Mouse (Mus musculus): ENCODE measurements around the gene Cdsn.
"Not testable (repeated sequence)": the region's sequence is repeated elsewhere in the genome, so short reads cannot be mapped to it uniquely, and the experiment has no call there.

Cdsn gene

DNA sequence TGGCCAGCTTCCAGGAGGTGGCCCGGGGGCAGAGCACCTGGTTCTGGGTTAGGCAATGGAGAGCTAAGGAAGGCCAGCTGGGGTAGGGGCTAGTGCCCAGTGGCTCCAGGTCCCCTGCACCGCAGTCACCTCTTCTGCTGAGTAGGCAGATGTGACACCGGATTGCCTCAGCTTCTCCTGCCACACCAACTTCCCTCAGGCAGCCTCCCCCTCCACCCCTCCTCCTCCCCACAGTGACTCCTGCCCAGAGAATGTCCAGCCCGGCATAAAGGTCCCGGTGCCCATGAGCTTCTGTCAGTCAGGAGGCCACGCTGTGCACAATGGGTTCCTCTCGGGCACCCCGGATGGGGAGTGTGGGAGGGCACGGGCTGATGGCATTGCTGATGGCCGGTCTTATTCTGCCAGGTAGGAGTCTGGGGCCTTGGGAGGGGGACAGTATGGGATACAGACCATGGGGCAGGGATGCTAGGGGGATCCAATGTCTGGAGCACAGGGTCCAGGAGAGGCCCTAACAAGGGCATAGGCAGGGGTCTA, at the start of gene Cdsn:
Cdsn (plus strand) TSS at position 248 of the 534 bp plus-strand sequence.
- DNase-seq = no peak

DNA sequence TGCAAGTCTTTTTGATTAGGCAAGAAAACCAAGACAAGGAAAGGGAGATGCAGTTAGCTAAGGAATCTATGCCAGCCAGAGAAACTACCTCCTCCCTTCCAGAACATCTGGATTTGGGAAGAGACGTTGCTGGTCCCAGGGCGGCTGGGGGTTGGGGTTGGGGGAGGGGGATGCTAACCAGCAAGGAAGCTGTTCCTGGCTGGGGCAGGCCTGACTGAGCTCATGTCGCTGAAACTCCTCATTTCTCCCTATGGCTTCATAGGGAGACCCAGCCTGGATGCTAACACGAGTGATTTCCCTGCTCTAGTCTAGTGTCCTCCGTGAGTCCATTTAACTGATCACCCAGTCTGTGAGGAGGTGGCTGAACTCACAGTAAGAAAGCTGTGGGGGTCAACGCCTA, 49.7 kb upstream of the Cdsn start:
- no peak for DNase-seq

DNA sequence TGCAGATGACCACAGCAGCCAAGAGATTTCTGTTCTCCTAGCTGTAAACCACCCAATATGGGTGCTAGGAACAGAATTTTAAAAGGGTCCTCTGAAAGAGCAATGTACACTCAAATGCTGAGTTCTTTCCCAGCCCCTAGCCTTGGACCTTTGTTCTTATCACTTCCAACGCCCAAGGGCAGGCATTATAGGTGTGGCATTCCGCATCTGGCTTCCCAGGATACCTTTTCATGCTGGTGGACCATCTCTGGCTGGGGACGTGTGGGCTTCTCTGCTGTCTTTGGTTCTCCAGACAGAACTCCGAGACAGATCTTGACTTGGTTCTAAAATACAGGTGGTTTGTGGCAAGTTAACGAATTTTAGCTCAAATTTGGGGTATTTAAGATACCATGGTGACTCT, 49.2 kb upstream of the Cdsn start:
- no peak for DNase-seq

DNA sequence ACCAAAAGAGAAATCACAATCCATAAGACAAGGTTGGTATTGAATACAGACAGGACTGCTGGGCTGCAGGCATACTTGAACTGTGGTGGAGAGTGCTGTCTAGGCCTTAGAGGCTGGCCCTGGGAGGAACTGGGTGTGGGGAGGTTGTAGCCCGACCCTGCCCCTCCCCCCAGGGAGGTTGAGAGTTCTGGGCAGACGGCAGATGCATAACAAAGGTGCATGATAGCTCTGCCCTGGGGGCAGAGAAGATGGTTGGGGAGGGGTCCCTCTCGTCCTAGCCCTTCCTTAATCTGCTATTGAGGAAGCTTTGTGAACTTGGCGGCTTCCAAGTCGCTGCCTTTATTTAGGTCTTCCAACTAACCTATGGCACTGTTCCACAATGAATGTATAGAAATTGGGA, 48.1 kb upstream of the Cdsn start:
- DNase-seq = no peak

DNA sequence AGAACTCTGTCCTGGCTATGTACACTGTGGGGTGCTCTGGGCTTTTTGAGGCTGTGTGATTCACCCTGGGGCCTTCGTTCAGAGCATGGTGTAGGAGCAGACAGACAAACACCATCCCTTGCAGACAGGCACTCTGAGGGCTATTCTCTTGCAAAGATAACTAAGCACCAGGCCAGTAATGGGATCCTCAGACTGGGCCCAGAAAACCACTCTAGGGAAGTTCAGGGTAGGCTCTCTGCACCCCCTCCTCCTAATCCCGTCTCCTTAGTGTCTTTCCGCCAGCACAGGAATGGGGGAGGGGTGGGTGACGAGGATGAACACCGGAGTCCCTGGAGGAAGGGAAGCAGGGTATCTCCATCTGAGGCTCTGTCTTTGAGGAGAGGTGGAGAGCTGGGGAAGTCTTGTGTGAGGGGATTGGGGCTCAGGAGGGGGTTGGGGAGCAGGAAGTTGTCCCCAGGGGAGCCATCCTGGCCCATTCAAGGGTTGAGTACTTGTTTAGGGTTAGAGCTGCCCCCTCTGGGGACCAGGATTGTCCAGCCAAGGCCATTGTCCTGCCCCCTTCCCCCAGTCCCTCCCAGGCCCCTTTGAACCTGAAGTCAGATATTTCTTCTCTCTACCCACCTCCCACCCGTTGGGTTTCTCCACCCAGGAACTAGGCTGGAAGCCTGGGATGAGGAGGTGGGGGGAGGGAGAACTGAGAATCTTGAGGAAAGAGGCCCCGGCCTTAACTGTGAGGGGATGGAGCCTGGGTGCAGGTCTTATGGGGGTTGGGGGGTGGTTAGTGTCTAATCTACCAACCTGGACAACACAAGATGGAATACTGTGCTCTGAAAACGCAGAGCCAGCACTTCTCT, 47.1 kb upstream of the Cdsn start:
- no peak for DNase-seq

DNA sequence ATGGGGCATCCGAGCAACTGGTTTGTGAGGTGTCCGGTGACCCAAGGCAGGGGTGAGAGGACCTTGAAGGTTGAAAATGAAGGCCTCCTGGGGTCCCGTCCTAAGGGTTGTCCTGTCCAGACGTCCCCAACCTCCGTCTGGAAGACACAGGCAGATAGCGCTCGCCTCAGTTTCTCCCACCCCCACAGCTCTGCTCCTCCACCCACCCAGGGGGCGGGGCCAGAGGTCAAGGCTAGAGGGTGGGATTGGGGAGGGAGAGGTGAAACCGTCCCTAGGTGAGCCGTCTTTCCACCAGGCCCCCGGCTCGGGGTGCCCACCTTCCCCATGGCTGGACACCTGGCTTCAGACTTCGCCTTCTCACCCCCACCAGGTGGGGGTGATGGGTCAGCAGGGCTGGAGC, 46.2 kb upstream of the Cdsn start, which contains the start of gene Pou5f1:
Pou5f1 (plus strand) TSS at position 243 of the 400 bp plus-strand sequence.
- no peak for DNase-seq

DNA sequence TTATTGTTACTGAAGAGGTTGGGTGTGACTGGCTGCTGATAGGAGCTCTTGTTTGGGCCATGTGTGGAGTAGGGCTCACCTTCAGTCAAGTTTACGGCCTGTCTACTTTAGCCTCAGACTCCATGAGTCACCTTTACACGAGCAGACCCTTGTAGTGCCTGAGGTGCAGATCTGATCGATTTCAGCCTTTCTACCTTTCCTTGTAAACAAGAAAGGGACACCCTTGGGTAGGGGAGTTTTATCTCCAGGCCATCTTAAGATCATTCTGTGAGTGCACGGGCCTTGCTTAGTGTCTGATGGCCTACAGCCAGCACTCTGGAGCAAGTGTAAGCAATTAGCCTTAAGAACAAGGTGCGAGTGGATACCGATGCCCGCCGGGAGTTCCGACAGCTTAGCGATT, 45.0 kb upstream of the Cdsn start:
- DNase-seq = no peak

DNA sequence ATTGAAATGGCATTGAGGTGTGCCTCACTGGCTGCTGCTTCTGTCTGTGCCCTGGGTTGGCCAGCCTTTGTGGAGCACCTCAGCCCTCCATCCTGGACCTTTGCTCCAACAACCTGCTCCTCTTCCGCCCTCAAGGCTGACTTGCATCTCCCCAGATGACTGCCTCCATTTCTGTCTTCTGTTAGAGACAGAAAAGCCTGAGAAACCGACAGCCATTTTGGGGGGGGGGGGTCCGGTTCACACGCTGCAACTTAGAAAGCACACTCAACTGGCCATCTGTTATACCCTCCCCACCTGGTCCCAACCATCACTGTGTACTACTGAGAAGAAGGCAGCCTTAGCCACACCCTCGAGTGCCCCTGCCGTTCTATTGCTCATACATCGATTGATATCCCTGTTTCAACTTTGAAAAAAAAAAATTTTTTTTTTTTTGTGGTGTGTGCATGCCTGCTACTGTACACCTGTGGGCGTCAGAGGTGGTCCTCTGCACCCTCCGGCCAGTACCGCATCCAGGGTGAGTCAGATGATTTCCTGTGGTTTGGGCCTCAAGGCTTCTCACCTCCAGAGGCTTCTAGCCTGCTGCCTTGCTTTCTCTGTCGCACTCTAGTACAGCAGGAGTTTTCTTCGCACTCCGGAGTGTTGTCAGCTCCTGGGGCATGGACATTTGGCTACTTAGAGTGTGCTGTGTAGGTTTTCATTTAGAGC, 44.2 kb upstream of the Cdsn start:
- no peak for DNase-seq

DNA sequence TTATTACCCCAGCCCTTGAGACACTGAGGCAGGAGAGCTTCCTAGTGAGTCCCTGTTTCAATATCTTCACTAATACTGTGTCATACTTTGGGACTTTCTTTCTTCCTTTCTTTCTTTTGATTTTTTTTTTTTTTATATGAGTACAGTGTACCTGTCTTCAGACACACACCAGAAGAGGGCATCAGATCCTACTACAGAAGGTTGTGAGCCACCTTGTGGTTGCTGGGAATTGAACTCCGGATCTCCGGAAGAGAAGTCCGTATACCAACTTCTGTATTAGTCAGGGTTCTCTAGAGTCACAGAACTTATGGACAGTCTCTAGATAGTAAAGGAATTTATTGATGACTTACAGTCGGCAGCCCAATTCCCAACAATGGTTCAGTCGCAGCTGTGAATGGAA, 43.6 kb upstream of the Cdsn start:
- DNase-seq = not testable (repeated sequence)

DNA sequence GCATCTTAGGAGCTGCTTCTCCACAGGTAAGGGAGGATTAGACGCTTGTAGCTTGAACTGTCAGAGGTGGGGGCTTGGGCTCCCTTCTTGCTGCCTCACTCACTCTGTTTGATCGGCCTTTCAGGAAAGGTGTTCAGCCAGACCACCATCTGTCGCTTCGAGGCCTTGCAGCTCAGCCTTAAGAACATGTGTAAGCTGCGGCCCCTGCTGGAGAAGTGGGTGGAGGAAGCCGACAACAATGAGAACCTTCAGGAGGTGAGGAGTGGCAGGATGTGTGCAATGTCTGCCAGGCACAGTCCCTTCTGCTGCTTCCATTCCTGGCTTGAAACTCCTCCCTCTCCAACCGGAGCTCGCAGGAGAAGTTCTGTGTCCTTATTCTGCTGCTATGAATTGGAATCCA, 42.6 kb upstream of the Cdsn start:
- DNase-seq = peak; percentile 83

DNA sequence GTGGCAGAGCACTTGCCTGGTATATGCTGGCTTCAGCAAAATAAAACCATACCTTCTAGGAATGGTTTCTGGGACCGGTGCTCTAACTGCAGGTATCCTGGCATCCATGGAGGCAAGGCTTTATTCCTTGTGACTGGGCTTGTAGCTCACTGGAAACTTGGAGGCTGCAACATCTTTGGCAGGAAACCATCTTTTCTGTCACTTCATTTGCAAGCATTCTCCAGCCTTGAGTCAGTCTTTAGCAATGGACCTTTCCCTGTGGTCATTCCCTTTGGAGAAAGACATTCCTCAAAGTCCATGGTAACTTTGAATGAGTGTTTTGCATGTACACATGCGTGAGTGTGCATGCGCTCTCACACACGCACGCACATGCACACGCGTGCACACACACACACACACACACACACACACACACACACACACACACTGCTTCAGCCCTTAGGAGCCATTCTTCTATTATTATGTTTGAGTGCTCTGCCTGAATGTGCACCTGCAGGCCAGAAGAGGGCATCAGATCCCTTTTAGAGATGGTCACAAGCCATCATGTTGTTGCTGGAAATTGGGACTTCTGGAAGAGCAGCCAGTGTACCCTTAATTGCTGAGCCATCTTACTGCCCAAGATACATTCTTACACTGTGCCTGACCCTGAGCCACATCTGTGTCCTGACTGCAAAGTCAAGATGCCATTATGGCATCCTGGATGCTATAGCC, 38.9 kb upstream of the Cdsn start:
- DNase-seq = no peak

DNA sequence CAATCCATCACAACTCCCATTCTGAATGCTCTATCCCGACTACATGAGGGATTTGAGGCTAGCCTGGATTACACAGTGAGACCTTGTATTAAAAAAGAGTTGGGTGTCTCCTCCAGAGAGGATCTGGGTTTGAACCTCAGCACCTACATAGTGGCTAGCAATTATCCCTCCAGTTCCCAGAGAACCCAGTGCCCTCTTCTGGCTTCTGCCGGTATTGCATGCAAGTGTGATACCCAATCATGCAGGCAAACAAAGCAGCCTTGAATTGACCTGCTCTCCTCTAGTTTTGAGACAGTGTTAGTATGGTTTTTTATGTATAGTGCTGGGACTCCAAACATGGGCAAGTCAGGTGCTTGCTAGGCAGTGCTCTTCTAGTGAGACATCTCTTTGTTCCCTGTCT, 38.0 kb upstream of the Cdsn start:
- DNase-seq = peak; percentile 93

DNA sequence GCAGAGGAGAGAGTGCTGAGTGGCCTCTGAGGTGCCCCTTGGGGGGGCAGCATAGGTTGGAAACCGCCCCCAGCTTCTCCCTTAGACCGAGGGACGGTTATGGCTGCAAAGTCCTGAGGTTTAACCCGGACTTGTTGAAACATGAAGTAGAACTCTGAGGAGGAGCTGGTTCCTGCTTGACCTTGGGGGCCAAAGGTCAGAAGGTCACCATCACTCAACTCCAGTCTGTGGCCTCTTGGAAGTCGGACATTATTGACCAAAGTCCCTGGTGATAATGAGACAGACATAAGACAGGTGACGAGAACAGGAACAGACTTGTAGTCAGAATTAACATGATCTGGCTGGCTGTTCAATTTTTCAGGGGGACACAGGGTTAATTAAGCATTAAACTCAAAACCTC, 37.2 kb upstream of the Cdsn start:
- no peak for DNase-seq

DNA sequence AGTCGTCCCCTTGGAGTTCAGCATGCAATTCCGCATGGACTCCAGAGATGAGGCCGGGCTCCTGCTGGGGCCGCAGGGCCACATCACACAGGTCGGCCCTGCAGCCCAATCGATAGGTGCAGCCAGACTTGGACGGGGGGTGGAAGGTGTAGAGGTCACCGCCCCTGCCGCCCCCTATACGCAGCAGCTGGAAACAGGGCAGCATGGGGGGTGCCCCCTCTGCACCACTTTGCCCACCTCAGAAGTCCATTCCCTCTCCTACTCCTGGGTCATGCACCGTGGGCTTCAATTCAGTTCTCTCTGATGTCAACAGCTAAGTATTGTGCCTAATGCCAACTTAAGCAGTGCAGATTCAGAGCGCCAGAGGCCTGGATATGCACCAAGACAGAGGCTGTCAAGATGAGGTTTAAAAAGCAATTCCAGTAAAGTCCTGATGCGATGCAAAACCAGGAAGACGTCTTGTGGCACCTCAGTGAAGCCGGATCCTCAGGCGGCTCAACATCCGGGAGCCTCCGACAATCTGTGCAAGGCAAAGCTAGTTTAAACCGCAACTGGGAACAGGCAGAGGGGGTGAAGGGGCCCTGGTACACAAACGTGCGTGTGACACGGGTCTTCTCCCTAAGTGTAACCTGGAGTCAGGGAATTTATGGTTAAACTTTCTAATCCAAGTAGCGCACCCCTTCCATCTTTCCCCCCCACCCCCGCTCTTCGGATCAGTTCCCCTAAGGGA, 35.9 kb upstream of the Cdsn start:
- DNase-seq = peak; percentile 59

DNA sequence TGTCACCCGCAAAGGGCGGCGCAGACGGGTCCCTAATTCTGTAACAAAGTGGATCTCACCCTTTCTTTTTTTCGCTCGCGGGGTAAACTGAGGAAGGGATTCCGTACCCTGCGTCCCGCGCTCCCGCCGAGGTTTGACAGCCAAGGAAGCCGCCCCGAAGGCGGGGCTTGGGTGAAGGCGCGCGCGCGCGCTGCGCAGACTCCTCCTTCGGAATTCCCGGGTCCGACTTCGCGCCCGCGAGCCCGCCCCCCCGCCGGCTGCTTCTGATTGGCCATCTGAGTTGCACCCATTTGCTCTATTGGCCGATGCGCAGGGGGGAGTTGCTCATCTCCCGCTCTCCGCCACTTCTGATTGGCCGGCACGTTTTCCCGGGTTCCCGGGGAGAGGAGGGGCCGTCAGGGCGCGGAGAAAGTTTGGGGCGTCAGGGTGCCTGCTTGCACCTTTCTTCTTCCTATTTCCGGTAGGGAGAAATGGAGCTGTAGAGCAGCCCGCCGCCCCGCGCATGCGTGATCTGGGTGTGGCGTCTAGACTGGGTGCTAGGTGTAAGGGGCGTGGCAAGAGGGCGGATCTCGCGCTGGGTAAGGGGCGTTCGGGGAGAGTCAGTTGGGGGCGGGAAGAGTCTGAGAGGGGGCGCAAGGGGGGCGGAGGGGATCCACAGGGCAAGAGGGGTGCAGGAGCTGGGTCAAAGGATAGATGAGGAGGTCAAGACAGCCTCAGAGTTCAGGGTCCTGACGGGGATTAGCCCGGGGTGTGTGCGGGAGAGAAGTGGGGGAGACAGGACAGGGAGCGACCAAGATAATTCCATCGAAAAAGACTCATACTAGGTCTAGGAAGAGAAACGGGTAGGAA, 35.1 kb upstream of the Cdsn start, which contains the start of the genes Tcf19 and Cchcr1:
Tcf19 (minus strand) TSS at position 173 of the 849 bp plus-strand sequence.
Cchcr1 (plus strand) TSS at position 449 of the 849 bp plus-strand sequence.
- DNase-seq = peak; percentile 98

DNA sequence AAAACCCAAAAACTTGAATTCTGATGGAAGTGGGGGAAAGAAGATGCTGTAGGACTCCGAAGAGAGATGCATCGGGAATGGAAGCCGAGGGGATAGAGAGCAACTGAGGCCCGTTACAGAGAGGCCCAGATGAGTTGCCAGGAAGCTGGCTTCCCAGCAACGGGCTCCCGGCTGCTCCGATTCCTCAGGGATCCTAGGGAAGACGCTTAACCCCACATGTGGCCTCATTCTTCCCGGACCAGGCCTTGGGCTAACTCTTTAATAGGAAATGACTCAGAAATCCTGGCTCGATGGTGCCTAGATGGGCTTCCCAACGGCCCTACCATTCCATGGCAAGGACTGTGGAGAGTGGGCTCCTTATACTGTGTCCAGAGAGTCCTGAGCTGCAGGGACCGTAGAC, 34.4 kb upstream of the Cdsn start:
- DNase-seq = no peak

DNA sequence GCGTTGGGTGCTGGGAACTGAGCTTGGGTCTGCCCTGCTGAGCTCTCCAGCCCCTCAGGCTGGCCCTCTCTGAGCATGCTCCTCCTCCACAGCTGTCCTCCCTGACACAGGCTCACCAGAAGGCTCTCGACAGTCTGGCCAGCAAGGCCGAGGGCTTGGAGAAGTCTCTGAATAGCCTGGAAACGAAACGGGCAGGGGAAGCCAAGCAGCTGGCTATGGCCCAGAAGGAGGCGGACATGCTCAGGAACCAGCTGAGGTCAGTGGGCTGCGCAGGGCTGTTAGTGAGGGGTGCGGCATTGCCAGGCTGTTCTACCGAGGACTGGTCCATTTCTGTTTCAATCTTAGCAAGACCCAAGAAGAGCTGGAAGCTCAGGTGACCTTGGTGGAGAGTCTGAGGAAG, 27.6 kb upstream of the Cdsn start:
- no peak for DNase-seq

DNA sequence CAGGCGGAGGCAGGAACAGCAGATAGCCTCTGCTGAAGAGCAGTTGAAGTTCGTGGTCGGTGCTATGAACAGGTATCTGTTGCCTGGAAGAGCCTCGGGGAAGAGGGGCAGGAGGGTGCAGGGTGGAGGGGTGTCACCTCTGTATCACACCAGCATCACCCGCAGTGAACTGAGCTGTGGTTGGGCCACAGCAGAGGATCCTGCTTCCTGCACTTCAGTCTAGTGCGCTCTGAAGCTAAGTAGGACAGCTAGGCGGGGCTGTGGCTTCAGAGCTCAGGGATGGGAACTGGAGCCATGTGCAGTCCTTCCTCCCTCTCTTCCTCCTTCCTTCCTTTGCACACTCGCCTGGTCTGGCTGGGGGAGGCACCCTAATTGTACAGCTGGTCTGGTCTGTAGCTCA, 25.3 kb upstream of the Cdsn start:
- DNase-seq = peak; percentile 65

DNA sequence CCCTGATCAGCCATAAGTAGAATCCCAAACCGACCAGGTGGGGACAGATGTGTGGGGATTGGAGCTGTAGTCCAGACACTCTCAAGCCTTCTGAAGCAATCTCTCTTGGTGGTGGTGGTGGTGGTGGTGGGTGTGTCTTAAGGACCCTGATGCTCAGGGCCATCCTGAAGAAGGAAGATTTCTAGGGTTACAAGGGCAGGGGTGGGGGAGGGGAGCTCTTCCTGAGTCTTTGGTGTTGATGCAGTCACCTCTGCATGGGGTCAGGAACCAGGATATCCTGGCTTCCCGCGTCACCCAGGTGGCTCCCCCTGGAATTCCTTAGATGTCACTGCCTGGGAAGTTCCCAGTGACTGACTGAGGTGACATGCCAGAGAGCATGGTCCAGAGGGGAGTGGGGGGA, 19.6 kb upstream of the Cdsn start:
- DNase-seq = no peak

DNA sequence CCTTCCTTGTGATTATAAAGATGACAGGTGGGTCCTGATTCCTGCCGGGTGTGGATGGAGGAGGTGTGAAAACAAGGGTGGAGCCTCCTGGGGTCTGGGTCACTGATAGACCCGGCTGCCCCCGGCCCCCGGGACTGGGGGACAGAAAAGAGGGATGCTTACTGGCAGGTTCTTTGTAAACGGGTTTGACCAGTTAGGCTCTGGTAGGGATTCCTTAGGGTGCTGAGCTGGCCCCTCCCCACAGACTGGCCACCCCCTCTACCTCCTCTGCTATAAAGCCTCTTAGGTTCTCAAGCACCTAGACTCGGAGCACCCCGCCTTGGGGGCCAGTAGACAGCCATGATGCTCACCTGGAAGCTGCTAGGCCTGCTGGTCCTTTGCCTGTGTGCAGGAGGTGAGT, 19.0 kb upstream of the Cdsn start, which contains the start of gene Psors1c2:
Psors1c2 (plus strand) TSS at position 301 of the 400 bp plus-strand sequence.
- no peak for DNase-seq

DNA sequence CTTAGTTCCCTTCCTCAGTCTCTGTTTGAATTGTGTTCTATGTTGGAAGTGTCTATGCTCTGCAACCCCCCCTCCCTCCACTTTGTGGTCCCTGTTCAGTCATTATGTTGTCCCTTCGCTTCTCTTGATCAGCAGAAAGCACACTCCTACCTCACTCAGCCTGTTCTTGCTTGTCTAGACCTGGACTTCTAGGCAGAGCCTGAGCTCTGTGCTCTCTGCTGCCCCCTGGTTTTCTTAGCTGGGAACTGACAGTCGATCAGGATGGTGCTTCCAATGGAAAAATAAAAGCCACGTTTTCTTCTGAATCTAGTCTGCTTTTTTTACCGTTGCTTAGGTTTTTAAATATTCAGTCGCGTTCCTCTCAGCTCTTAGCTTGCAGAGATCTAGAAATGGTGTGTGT, 17.6 kb upstream of the Cdsn start:
- DNase-seq = peak; percentile 84
